Mouse (Mus musculus) megakaryocyte, embryonic 14.5 days (primary cell): ENCODE measurements at regions not wholly inside any gene's neighbourhood (a gene's known extent, or its start where the extent isn't known, plus 50 kb on each side); places are given as distances from the start of the nearest gene placed in this dataset.

ENCODE experiments used
- FLI1 ChIP-seq: IDR thresholded peaks from 2 replicates; pipeline ENCODE4 v1.6.1; 2012; ENCODE audit warnings: low read length, inconsistent platforms, mixed read lengths
- GATA1 ChIP-seq: IDR thresholded peaks from 3 replicates; pipeline ENCODE4 v1.6.1; 2012; ENCODE audit warnings: mixed read lengths, low read length, inconsistent platforms, borderline replicate concordance

GRCm38 (mm10) chr14:76935453-76935852 lies 101.1 kb upstream of the Ccdc122 start:
- no peak for TF ChIP-seq GATA1
- no peak for TF ChIP-seq FLI1
